Mouse (Mus musculus) E14TG2a.4 (cell line): Measurements from ENCODE around the gene Wdr35.
"Not testable (repeated sequence)": the region's sequence is repeated elsewhere in the genome, so short reads cannot be mapped to it uniquely, and the experiment has no call there.

ENCODE experiments used
- CTCF ChIP-seq: conservative IDR thresholded peaks from 2 replicates; pipeline ENCODE4 v1.5.1; 2014; ENCODE audit warnings: low read length
- NANOG ChIP-seq: IDR thresholded peaks from 2 replicates; pipeline ENCODE4 v1.6.1; 2014; ENCODE audit warnings: borderline replicate concordance, low read length, mixed read lengths
- POU5F1 ChIP-seq: IDR thresholded peaks from 2 replicates; pipeline ENCODE4 v1.6.1; 2014; ENCODE audit warnings: low read length, borderline replicate concordance

GRCm38 (mm10) chr12:8936210-8936609 lies 37.5 kb upstream of the Wdr35 start:
- TF ChIP-seq CTCF: peak; percentile 30
- TF ChIP-seq NANOG, POU5F1: not testable (repeated sequence)
